Mouse (Mus musculus): ENCODE measurements around the gene H2-Eb2. TPM values are rescaled to one million over a fixed set of nuclear protein-coding genes. Genes with fewer than 3 reads are reported as not detected.
A peak's percentile ranks its signal among the peaks of the same experiment; 100 is the strongest.
"Not testable (repeated sequence)": the region's sequence is repeated elsewhere in the genome, so short reads cannot be mapped to it uniquely, and the experiment has no call there.

Gene H2-Eb2
- polyA plus RNA-seq, 1 experiment from 2014 or later = not detected

DNA sequence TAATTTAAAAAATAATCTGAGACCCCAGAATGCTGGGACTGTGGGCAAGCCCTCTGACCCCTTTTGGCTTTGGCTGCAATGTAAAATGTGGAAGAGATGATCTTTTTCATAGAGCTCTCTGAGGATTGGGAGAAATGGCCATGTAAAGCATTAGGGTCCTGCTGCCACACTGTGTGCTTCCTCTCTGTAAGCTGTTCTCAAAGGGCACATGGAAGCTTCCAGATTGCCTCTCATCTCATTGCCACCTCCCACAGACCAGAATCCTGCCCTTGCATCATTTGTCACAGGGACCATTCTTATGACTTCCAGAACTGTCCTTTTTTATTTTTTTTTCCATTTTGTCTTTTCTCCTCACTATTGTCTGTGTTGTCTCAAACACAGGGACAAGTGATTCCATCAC lies 18.2 kb upstream of the H2-Eb2 start:
- Histone ChIP-seq H3K4me1 (replicated peaks) (peaks cover 7% of the 10 kb centered on the region), H3K9ac (no peak overlapping the region)
- no peak for ATAC-seq (replicated peaks; ENCODE audit: insufficient number of reproducible peaks, insufficient read depth, low FRiP score, low read depth)

DNA sequence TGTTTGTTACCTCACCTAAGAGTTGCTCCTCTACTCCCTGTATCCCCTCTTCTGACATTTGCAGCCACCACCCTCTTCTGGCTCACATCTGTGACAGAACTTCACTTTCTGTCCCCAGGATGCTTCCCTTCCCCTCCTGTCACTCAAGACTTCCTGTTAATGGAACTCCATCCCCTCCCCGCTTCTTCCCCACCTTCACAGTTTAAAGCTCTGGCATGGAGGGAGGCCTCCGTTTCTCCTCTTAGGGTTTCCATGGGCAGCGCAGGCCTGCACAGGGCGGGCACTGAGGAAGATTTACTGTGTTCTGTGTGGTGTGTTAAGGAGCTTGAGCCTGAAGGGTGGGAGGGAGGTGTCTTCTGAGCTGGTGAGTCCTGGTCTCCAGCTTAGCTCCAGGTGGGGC lies 17.3 kb upstream of the H2-Eb2 start:
- Histone ChIP-seq H3K4me3 (no peak overlapping the region), H3K27ac (no peak overlapping the region), H3K27me3 (0 out of 2 replicates have a peak, but pooled peaks cover 4% of the 10 kb centered on the region), H3K9me3 (replicated peaks) (no peaks in the 10 kb centered on the region), H3K4me2 (no peak overlapping the region), H3K36me3 (no peaks in the 10 kb centered on the region), H3K9ac (no peak overlapping the region), H3K4me1 (replicated peaks) (peaks cover 7% of the 10 kb centered on the region)
- no peak for ATAC-seq (replicated peaks; ENCODE audit: insufficient number of reproducible peaks, insufficient read depth, low FRiP score, low read depth)
- WGBS = 81% methylated on average over 4 of the region's 4 CpGs

More for the DNA sequence above, 18.2 kb upstream of the H2-Eb2 start:
- Histone ChIP-seq H3K27ac (no peak overlapping the region), H3K4me2 (no peak overlapping the region), H3K36me3 (no peaks in the 10 kb centered on the region), H3K4me3 (no peak overlapping the region), H3K27me3 (0 out of 2 replicates have a peak, but pooled peaks cover 4% of the 10 kb centered on the region), H3K9me3 (replicated peaks) (no peaks in the 10 kb centered on the region)

DNA sequence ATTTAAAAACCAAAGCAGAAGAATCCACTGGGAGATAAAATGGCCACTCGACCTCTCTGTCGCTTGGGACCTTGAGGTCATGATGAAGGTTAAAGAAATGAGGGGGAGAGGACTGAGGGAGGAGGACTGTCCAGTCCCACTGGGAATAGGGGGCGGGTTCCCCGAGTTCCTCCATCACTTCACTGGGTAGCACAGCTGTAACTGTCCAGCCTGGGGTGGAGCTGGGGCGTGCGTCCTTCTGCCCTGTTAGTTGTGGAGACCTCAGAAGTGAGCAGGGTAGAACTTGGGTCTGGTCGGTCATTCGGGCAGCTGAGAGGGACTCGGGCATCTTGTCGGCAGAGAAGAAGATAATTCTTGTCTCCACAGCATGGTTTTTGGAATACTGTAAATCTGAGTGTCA lies 16.2 kb upstream of the H2-Eb2 start:
- no peak for ATAC-seq (replicated peaks; ENCODE audit: insufficient number of reproducible peaks, insufficient read depth, low FRiP score, low read depth)
- H3K4me2 ChIP-seq = peak overlapping the region; percentile 75
- H3K36me3 ChIP-seq = no peaks in the 10 kb centered on the region
- 21% methylated on average over 10 of the region's 10 CpGs for WGBS
- peak overlapping the region; percentile 68 for H3K4me3 ChIP-seq
- H3K27ac ChIP-seq = peak overlapping the region; percentile 69
- H3K4me1 ChIP-seq (replicated peaks) = peaks cover 7% of the 10 kb centered on the region
- H3K9me3 ChIP-seq (replicated peaks) = no peaks in the 10 kb centered on the region
- H3K9ac ChIP-seq = peak overlapping the region; percentile 71
- 0 out of 2 replicates have a peak, but pooled peaks cover 4% of the 10 kb centered on the region for H3K27me3 ChIP-seq

DNA sequence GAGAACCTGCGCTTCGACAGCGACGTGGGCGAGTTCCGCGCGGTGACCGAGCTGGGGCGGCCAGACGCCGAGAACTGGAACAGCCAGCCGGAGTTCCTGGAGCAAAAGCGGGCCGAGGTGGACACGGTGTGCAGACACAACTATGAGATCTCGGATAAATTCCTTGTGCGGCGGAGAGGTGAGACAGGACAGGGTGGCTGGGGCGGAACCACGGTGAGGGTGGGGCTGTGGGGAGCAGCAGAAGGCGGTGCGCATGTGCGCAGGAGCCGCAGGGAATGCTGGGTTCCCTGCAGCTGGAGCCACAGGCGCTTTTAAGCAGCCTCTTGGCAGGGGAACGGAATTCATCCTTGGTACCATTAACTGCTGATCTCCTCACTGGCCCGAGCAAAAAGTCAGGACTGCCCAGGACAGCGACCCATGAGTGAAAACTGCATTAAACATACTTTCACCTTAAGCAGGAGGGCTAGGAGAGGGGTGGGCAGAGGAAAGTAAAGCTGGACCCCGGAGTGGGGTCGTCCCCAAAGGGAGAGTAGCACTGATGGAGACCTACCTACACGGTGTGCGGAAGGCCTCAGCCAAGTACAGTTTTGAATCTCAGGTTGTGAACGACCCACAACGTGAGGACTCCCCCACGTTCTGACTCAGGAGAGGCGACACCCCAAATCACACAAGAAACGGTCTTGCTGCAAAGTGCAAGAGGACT lies 15.6 kb upstream of the H2-Eb2 start:
- H3K27me3 ChIP-seq = 0 out of 2 replicates have a peak, but pooled peaks cover 4% of the 10 kb centered on the region
- peak overlapping the region; percentile 75 for H3K4me2 ChIP-seq
- peaks cover 7% of the 10 kb centered on the region for H3K4me1 ChIP-seq (replicated peaks)
- H3K9me3 ChIP-seq (replicated peaks) = no peaks in the 10 kb centered on the region
- H3K9ac ChIP-seq = peak overlapping the region; percentile 71
- H3K36me3 ChIP-seq = no peaks in the 10 kb centered on the region
- peak overlapping the region; percentile 68 for H3K4me3 ChIP-seq
- H3K27ac ChIP-seq = peak overlapping the region; percentile 69
- WGBS = 21% methylated on average over 38 of the region's 38 CpGs
- ATAC-seq (replicated peaks; ENCODE audit: insufficient number of reproducible peaks, insufficient read depth, low FRiP score, low read depth) = peak; percentile 82

DNA sequence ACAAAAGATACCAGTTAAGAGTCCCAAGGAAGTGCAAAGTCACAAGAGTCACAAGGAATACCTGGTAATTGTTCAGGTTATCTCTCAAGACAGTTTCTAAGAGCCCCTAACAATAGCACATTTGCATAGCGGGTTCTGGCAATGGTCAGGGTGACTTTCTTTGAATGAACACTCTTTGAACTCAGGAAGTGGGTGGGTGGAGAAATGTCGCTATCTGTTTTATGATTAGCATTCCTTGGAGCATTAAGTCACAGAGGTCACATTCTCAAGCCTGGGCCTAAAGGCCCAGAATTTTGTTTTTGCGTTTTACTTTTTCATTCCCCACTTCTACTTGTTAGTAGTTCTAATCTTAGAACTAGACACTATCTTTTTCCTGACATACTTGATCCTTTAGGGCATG lies 14.9 kb upstream of the H2-Eb2 start:
- not testable (repeated sequence) for H3K9me3 ChIP-seq (replicated peaks); H3K9ac ChIP-seq; H3K4me1 ChIP-seq (replicated peaks); H3K27ac ChIP-seq; H3K4me3 ChIP-seq; ATAC-seq (replicated peaks; ENCODE audit: insufficient number of reproducible peaks, insufficient read depth, low FRiP score, low read depth); H3K27me3 ChIP-seq; H3K36me3 ChIP-seq; H3K4me2 ChIP-seq
- 67% methylated on average over 3 of the region's 3 CpGs for WGBS

DNA sequence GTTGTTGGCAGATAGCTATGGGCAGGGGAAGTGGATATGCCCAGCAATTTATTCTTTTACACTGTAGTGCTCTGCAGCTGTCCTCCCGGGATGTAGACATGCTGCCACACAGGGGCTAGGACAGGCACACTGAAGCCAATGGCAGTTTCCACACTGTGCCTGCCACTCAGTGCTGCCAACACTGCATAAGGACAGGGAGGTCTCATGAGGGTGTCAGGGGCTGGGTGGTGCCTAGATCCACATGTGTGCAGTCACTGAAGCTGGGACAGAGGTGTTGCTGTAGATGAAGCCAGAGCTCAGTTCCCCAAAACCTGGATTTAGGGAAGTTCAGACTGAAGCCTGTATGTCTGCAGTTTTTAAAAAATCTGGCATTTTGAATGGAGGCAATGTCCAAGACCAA lies 13.3 kb upstream of the H2-Eb2 start:
- Histone ChIP-seq H3K27ac (no peak overlapping the region), H3K9ac (no peak overlapping the region), H3K9me3 (replicated peaks) (no peaks in the 10 kb centered on the region), H3K36me3 (no peaks in the 10 kb centered on the region), H3K4me1 (replicated peaks) (peaks cover 7% of the 10 kb centered on the region), H3K4me2 (no peak overlapping the region), H3K4me3 (no peak overlapping the region), H3K27me3 (0 out of 2 replicates have a peak, but pooled peaks cover 4% of the 10 kb centered on the region)
- WGBS = 63% methylated on average over 1 of the region's 1 CpGs
- no peak for ATAC-seq (replicated peaks; ENCODE audit: insufficient number of reproducible peaks, insufficient read depth, low FRiP score, low read depth)

DNA sequence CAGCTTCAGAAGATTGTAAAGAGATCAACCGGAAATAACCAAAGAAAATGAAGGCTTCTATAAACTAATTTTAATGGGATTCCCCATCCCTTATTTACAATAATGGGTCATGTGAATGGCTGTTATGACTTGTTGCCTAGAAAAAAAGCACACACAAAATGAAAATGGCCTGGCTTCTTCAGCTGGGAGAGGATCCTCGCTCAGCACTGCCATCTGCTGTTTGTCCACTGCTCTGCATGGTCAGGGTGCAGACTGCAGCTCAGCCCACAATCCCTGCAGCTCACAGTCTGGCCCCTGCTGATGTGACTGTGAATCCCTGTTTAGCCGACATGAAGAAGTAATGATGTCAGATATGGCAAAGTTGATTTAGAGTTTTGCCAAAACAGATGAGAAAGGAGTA lies 12.1 kb upstream of the H2-Eb2 start:
- ATAC-seq (replicated peaks; ENCODE audit: insufficient number of reproducible peaks, insufficient read depth, low FRiP score, low read depth) = no peak
- H3K9ac ChIP-seq = no peak overlapping the region
- no peak overlapping the region for H3K27ac ChIP-seq
- WGBS = 32% methylated on average over 3 of the region's 3 CpGs
- no peak overlapping the region for H3K4me3 ChIP-seq
- H3K27me3 ChIP-seq = no peaks in the 10 kb centered on the region
- no peaks in the 10 kb centered on the region for H3K9me3 ChIP-seq (replicated peaks)
- H3K36me3 ChIP-seq = no peaks in the 10 kb centered on the region
- H3K4me2 ChIP-seq = no peak overlapping the region
- H3K4me1 ChIP-seq (replicated peaks) = peaks cover 7% of the 10 kb centered on the region

DNA sequence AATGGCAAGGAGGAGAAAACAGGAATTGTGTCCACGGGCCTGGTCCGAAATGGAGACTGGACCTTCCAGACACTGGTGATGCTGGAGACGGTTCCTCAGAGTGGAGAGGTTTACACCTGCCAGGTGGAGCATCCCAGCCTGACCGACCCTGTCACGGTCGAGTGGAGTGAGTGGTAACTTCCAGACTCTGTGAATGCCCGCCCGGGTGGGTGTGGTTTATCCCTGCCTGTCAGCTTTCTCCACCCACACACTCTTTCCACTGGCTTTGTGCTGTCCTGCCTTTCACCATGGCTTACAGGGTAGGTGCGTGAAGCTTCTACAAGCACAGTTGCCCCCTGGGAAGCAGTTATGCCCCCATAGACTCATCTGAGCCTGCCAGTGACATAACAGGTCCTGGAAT lies 11.2 kb upstream of the H2-Eb2 start:
- no peak for ATAC-seq (replicated peaks; ENCODE audit: insufficient number of reproducible peaks, insufficient read depth, low FRiP score, low read depth)
- WGBS = 67% methylated on average over 9 of the region's 9 CpGs
- Histone ChIP-seq H3K9ac (no peak overlapping the region), H3K9me3 (replicated peaks) (no peaks in the 10 kb centered on the region), H3K36me3 (no peaks in the 10 kb centered on the region), H3K27me3 (no peaks in the 10 kb centered on the region), H3K4me2 (no peak overlapping the region), H3K4me3 (no peak overlapping the region), H3K4me1 (replicated peaks) (peaks cover 7% of the 10 kb centered on the region), H3K27ac (no peak overlapping the region)

DNA sequence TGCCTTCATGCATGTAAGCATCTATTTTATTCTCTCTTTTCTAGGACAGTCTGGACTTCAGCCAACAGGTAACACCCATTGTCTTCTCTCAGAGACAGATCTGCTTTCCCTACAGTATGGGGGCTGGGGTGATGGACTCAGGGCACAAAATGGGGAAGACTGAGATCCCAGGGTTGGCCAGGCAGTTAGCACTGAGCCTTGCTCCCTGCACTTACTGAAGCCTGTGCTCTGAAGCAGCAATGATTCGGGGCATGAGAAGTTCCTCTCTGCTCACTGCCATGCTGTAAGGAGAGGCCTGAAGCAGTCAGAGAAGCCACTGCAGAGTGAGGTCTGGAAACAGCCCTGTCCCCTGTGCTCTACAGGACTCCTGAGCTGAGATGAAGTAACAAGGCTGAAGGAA lies 10.0 kb upstream of the H2-Eb2 start:
- H3K9me3 ChIP-seq (replicated peaks) = no peaks in the 10 kb centered on the region
- WGBS = 84% methylated on average over 1 of the region's 1 CpGs

DNA sequence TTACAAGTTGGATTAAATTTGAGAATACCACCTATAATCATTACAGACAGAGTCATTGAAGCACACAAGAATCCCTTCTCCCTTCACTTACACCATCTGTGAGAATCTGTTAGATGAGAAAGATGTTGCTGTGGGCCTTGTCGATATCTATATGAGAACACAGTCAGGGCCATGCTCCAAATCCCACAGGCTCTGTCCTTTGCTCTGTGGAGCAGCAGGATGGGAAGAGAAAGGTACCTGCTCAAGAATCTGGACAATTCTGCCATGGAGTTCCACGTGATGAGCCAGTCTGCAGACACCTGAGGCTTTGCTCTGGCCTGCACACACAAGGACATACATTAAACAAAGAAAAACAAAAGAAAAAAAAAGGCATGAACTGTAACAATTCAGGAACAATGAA lies 8.8 kb upstream of the H2-Eb2 start:
- 68% methylated on average over 2 of the region's 2 CpGs for WGBS
- Histone ChIP-seq H3K4me3 (no peak overlapping the region), H3K36me3 (no peaks in the 10 kb centered on the region), H3K27ac (no peak overlapping the region), H3K9me3 (replicated peaks) (no peaks in the 10 kb centered on the region), H3K4me2 (no peak overlapping the region), H3K9ac (no peak overlapping the region), H3K27me3 (no peaks in the 10 kb centered on the region), H3K4me1 (replicated peaks) (no peaks in the 10 kb centered on the region)
- ATAC-seq (replicated peaks; ENCODE audit: insufficient number of reproducible peaks, insufficient read depth, low FRiP score, low read depth) = no peak

More for the DNA sequence above, 10.0 kb upstream of the H2-Eb2 start:
- no peak overlapping the region for H3K4me2 ChIP-seq
- H3K4me3 ChIP-seq = no peak overlapping the region
- no peaks in the 10 kb centered on the region for H3K4me1 ChIP-seq (replicated peaks)
- no peak overlapping the region for H3K27ac ChIP-seq
- H3K36me3 ChIP-seq = no peaks in the 10 kb centered on the region
- ATAC-seq (replicated peaks; ENCODE audit: insufficient number of reproducible peaks, insufficient read depth, low FRiP score, low read depth) = no peak
- H3K27me3 ChIP-seq = no peaks in the 10 kb centered on the region
- H3K9ac ChIP-seq = no peak overlapping the region

DNA sequence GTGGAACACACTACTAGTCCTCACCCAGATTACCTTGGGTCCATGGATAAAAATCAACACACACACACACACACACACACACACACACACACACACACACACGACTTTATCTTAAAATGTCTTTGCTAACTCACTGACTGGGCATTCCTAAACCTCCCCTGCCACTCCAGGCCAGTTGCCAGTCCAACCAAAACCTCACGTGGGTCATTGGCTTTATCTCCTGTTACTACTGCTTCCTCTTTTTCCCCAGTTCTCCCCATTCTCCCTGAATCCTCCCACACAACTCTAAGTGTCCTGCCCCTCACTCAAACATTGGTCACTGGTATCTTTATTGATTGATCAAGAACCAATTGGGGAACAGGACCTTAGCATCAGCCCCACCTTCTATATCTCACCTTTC lies 8.2 kb upstream of the H2-Eb2 start:
- 32% methylated on average over 2 of the region's 2 CpGs for WGBS
- no peaks in the 10 kb centered on the region for H3K27me3 ChIP-seq
- ATAC-seq (replicated peaks; ENCODE audit: insufficient number of reproducible peaks, insufficient read depth, low FRiP score, low read depth) = no peak

DNA sequence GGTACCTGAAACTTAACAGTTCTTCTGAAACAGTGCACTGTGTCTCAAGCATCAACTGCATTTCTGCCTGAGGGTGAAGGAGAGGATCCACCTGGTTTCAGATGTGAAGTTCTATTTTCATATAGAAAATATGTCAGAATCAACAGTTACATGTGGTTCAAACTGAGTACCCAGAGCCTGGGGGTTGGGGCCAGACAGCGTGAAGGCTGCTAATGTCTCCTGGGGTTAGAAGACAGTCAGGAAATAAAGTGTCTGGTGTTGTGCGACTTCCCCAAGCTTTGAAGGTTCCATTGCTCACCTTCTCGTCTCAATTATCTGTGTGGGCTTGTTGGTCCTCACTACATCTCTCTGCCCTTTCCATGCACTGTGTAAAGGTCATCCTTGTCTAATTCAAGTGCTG lies 908 bp downstream of the H2-Eb2 start:
- Histone ChIP-seq H3K36me3 (no peaks in the 10 kb centered on the region), H3K27me3 (no peaks in the 10 kb centered on the region), H3K4me2 (no peak overlapping the region), H3K9ac (no peak overlapping the region), H3K27ac (no peak overlapping the region), H3K4me1 (replicated peaks) (no peaks in the 10 kb centered on the region), H3K4me3 (no peak overlapping the region), H3K9me3 (replicated peaks) (no peaks in the 10 kb centered on the region)
- no peak for ATAC-seq (replicated peaks; ENCODE audit: insufficient number of reproducible peaks, insufficient read depth, low FRiP score, low read depth)
- 68% methylated on average over 3 of the region's 3 CpGs for WGBS

More for the DNA sequence above, 8.2 kb upstream of the H2-Eb2 start:
- no peaks in the 10 kb centered on the region for H3K36me3 ChIP-seq
- no peak overlapping the region for H3K4me2 ChIP-seq
- H3K9ac ChIP-seq = no peak overlapping the region
- H3K4me1 ChIP-seq (replicated peaks) = no peaks in the 10 kb centered on the region
- no peaks in the 10 kb centered on the region for H3K9me3 ChIP-seq (replicated peaks)
- H3K4me3 ChIP-seq = no peak overlapping the region
- H3K27ac ChIP-seq = no peak overlapping the region

Measured in heart, embryonic 15.5 days (tissue).